Mouse (Mus musculus) adrenal gland, postnatal 0 days (tissue): ENCODE results near the gene Ifnar2. TPM values are rescaled to one million over a fixed set of nuclear protein-coding genes. Genes with fewer than 3 reads are reported as not detected.

ENCODE experiments used
- polyA plus RNA-seq: library from polyadenylated mRNA; unstranded; fragments of >200 nt; fragmentation: Nextera tagmentation; extraction: Ambion mirVana; gene quantifications from 2 replicates; pipeline ENCODE4 v1.2.1, GENCODE M21; 2015

The Ifnar2 gene
- polyA plus RNA-seq = 91.8 and 148 TPM in 2 replicates

GRCm38 (mm10) chr16:91372577-91373472 lies at the start of gene Ifnar2:
Ifnar2 (plus strand) TSS chr16:91372783.

DNA sequence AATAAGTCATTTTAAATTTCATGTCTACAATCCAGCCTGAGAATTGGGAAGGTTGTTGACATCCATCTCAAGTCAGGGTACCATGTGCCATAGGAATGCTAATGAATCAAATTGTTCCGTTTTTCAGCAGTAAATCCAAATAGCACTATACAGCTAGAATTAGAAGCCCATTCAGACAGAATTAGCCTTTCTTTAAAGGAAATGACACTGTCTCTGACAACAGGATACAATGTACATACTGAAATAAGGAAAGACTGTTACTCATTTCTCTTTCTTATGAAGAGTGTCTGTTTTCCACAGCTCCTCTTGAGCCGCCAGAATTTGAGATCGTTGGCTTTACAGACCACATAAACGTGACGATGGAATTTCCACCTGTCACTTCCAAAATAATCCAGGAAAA lies 18.8 kb downstream of the Ifnar2 start, which contains the start of gene Gm21970:
Gm21970 (plus strand) TSS at position 301 of the 400 bp plus-strand sequence.

DNA sequence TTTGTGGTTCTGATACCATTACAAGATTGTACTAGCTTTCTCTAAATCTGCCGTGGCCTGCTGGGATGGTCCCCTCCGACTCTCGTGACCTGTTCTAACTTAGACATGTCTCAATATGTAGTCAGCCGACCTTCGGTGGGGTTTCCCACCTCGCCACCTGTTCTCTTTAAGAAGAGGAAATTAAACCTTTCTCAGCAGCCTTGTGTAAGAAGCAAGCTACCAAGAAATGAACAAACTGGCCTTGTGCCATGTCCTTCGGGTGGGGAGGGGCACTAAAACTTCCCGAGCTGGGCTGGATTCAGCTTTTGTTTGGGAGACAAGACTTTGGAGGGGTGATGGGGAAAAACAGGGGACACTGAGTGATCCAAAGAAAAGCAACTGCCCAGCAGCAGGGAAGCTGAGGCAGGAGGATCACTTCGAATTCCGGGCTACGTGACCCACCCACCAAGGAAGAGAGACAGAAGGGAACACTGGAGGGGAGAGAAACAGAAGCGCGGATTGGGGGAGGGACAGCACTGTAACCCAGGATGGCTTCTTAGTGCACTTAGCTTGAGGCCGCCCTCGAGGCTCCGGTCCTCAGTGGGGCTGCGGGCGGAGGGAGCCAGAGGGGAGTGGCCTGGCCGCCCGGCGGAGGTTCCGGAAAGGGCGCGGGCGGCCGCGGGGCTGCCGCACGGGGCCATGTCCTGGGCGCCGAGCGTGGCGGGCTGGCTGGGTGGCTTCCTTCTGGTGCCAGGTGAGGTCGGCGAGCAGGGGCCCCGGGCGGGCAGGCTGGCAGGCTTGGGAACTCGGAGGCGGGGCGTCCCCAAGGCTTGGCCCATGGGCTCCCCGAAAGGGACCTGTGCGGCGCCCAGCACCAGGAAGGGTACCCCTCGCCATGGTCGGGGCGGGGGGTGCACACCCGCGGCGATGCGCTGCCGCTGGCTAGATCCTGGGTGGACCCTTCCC lies 33.3 kb downstream of the Ifnar2 start, which contains the start of gene Il10rb:
Il10rb (plus strand) TSS at position 525 of the 945 bp plus-strand sequence.

Other genes starting within 250 kb of the Ifnar2 start
- not detected in 2 replicates for gene Olig2, start 147.3 kb upstream of the Ifnar2 start, polyA plus RNA-seq
- gene Olig1, start 103.0 kb upstream of the Ifnar2 start, polyA plus RNA-seq = 0.06 and 0.11 TPM in 2 replicates
- 1.1 TPM in 1 of 2 replicates, not detected in the other for gene Gm21970, start 18.9 kb downstream of the Ifnar2 start, polyA plus RNA-seq
- 88.6 and 188 TPM in 2 replicates for gene Il10rb, start 33.4 kb downstream of the Ifnar2 start, polyA plus RNA-seq
- gene Ifnar1, start 112.5 kb downstream of the Ifnar2 start, polyA plus RNA-seq = 34.7 and 40.5 TPM in 2 replicates
- 69.3 and 76.2 TPM in 2 replicates for gene Ifngr2, start 174.3 kb downstream of the Ifnar2 start, polyA plus RNA-seq
- 33.7 and 40.5 TPM in 2 replicates for gene Tmem50b, start 225.0 kb downstream of the Ifnar2 start, polyA plus RNA-seq
- gene Dnajc28, start 246.2 kb downstream of the Ifnar2 start, polyA plus RNA-seq = 4.3 and 6.6 TPM in 2 replicates